Mouse (Mus musculus) layer of hippocampus, adult 2 months (tissue): ENCODE data around the gene Sirt1. TPM values are rescaled to one million over a fixed set of nuclear protein-coding genes. Genes with fewer than 3 reads are reported as not detected.

Experiments used
- DNase-seq, 2 experiments: peaks; one replicate each; pipeline ENCODE4 v3.0.0; 2022; ENCODE audit warnings: low spot score in 2 of 2
- H3K27ac ChIP-seq: fragments of 200-600 bp; 2 replicates; pipeline ENCODE4 v1.8.1; 2022
- H3K4me3 ChIP-seq: fragments of 200-600 bp; 2 replicates; pipeline ENCODE4 v1.8.1; 2022; ENCODE audit warnings: mild to moderate bottlenecking
- CTCF ChIP-seq: fragments of 200-600 bp; conservative IDR thresholded peaks from 2 replicates; pipeline ENCODE4 v1.8.1; 2022; ENCODE audit warnings: antibody characterized with exemption, mild to moderate bottlenecking, moderate library complexity
- long read RNA-seq, 2 experiments: library from polyadenylated mRNA; stranded (forward); transcript quantifications; one replicate each; pipeline ENCODE4 v2.0.0; 2021; ENCODE audit warnings: borderline mapping rate in 2 of 2
- total RNA-seq, 2 experiments: library from RNA; stranded (reverse); gene quantifications; 2 replicates each; pipeline ENCODE4 v1.2.3; 2021

Gene Sirt1
- total RNA-seq = 10 to 100 TPM; 11.7 to 15.9 TPM
- long read RNA-seq, experiment 1, transcript Sirt1-201 (9 exons, 3,905 nt) = major isoform, 7 of 9 reads
- long read RNA-seq, experiment 1, partial matches to known transcripts = 2 of 9 reads
- long read RNA-seq, experiment 1, other reads (novel, unspliced or antisense) = 0 of 9 reads
- long read RNA-seq, experiment 2, transcript Sirt1-201 (9 exons, 3,905 nt) = major isoform, 7 of 12 reads
- long read RNA-seq, experiment 2, partial matches to known transcripts = 1 of 12 reads
- long read RNA-seq, experiment 2, other reads (novel, unspliced or antisense) = 3 of 12 reads

- Histone ChIP-seq H3K27ac (peak within 1 kb of the TSS; percentile 91), H3K4me3 (peak within 1 kb of the TSS; percentile 76)
- peak in 1 of 2 experiments; percentile 10 for DNase-seq
- TF ChIP-seq CTCF = no peak
These were observed at the start of gene Sirt1 for GRCm38 (mm10) chr10:63381498-63382280. TSS of gene Sirt1 (minus strand) at chr10:63381704.

GRCm38 (mm10) chr10:63429785-63430305 lies 48.3 kb upstream of the Sirt1 start, which contains the start of gene Ctnna3:
TSS of gene Ctnna3 (plus strand) at chr10:63430098.
- TF ChIP-seq CTCF = no peak
- H3K4me3 ChIP-seq = peak within 1 kb of the TSS; percentile 97
- peak; percentile 86 to 91 for DNase-seq
- H3K27ac ChIP-seq = peak within 1 kb of the TSS; percentile 63

GRCm38 (mm10) chr10:63429380-63429779 lies 47.9 kb upstream of the Sirt1 start:
- Histone ChIP-seq H3K4me3 (peak overlapping the region; percentile 97), H3K27ac (peak overlapping the region; percentile 63)
- TF ChIP-seq CTCF = no peak
- peak; percentile 97 to 100 for DNase-seq

- no peak for TF ChIP-seq CTCF
- Histone ChIP-seq H3K27ac (no peak overlapping the region), H3K4me3 (peak overlapping the region; percentile 97)
- DNase-seq = no peak
These were observed 47.5 kb upstream of the Sirt1 start for GRCm38 (mm10) chr10:63429023-63429340.

- peak; percentile 21 to 31 for DNase-seq
These were observed 46.9 kb upstream of the Sirt1 start for GRCm38 (mm10) chr10:63428243-63429022.

GRCm38 (mm10) chr10:63427146-63427545 lies 45.6 kb upstream of the Sirt1 start:
- DNase-seq = no peak
- TF ChIP-seq CTCF = no peak
- H3K4me3 ChIP-seq = no peak overlapping the region
- H3K27ac ChIP-seq = no peak overlapping the region

More at GRCm38 (mm10) chr10:63428243-63429022, 46.9 kb upstream of the Sirt1 start:
- Histone ChIP-seq H3K4me3 (peak overlapping the region; percentile 97), H3K27ac (no peak overlapping the region)
- peak; percentile 17; the same call in 1 of the 2 replicates for TF ChIP-seq CTCF

GRCm38 (mm10) chr10:63424475-63424814 lies 42.9 kb upstream of the Sirt1 start:
- H3K4me3 ChIP-seq = no peak overlapping the region
- no peak overlapping the region for H3K27ac ChIP-seq
- DNase-seq = peak; percentile 25 to 42
- peak; percentile 76 for TF ChIP-seq CTCF

GRCm38 (mm10) chr10:63423591-63424474 lies 42.3 kb upstream of the Sirt1 start:
- no peak overlapping the region for H3K4me3 ChIP-seq
- no peak overlapping the region for H3K27ac ChIP-seq
- TF ChIP-seq CTCF = no peak
- DNase-seq = no peak

- DNase-seq = no peak
- no peak for TF ChIP-seq CTCF
- Histone ChIP-seq H3K27ac (no peak overlapping the region), H3K4me3 (no peak overlapping the region)
These were observed 41.2 kb upstream of the Sirt1 start for GRCm38 (mm10) chr10:63422736-63422992.

GRCm38 (mm10) chr10:63421739-63422735 lies 40.5 kb upstream of the Sirt1 start, which contains the start of gene Gm7075:
TSS of gene Gm7075 (minus strand) at chr10:63421789.
- DNase-seq = peak in 1 of 2 experiments; percentile 34
- TF ChIP-seq CTCF = peak; percentile 70
- no peak within 1 kb of the TSS for H3K27ac ChIP-seq

GRCm38 (mm10) chr10:63417061-63417460 lies 35.6 kb upstream of the Sirt1 start:
- no peak overlapping the region for H3K27ac ChIP-seq
- no peak overlapping the region for H3K4me3 ChIP-seq
- no peak for TF ChIP-seq CTCF
- DNase-seq = no peak

More at GRCm38 (mm10) chr10:63421739-63422735, 40.5 kb upstream of the Sirt1 start, which contains the start of gene Gm7075:
- no peak within 1 kb of the TSS for H3K4me3 ChIP-seq
